Mouse (Mus musculus) adrenal gland, postnatal 36 days (tissue): ENCODE measurements around the gene Anp32b. TPM values are rescaled to one million over a fixed set of nuclear protein-coding genes. Genes with fewer than 3 reads are reported as not detected.

Source experiments
- DNase-seq, 2 experiments: peaks; one replicate each; pipeline ENCODE4 v3.0.0; 2021; ENCODE audit warnings: mixed read lengths in 1 of 2
- long read RNA-seq, 2 experiments: library from polyadenylated mRNA; stranded (forward); transcript quantifications; one replicate each; pipeline ENCODE4 v2.0.0; 2021; ENCODE audit warnings: borderline sequencing depth in 2 of 2
- total RNA-seq, 2 experiments: library from RNA; stranded (reverse); gene quantifications; 2 replicates each; pipeline ENCODE4 v1.2.3; 2021

Gene Anp32b
- total RNA-seq = 100 to 1,000 TPM; 128 to 134 TPM
- long read RNA-seq, experiment 1, transcript Anp32b-201 (7 exons, 1,716 nt) = major isoform, 171 of 220 reads
- long read RNA-seq, experiment 1, partial matches to known transcripts = 11 of 220 reads
- long read RNA-seq, experiment 1, other reads (novel, unspliced or antisense) = 38 of 220 reads
- long read RNA-seq, experiment 2, transcript Anp32b-201 (7 exons, 1,716 nt) = major isoform, 55 of 70 reads
- long read RNA-seq, experiment 2, partial matches to known transcripts = 3 of 70 reads
- long read RNA-seq, experiment 2, other reads (novel, unspliced or antisense) = 12 of 70 reads

- peak; percentile 96 to 97 for DNase-seq
Measured at GRCm38 (mm10) chr4:46450519-46451131, at the start of gene Anp32b. Anp32b (plus strand) TSS chr4:46450902.

- DNase-seq = no peak
Measured at GRCm38 (mm10) chr4:46404042-46404795, 46.5 kb upstream of the Anp32b start.

- no peak for DNase-seq
Measured at GRCm38 (mm10) chr4:46406966-46407703, 43.6 kb upstream of the Anp32b start.

GRCm38 (mm10) chr4:46410677-46411076 lies 40.0 kb upstream of the Anp32b start:
- no peak for DNase-seq

- peak in 1 of 2 experiments; percentile 9 for DNase-seq
Measured at GRCm38 (mm10) chr4:46411489-46411888, 39.2 kb upstream of the Anp32b start.

- DNase-seq = no peak
Measured at GRCm38 (mm10) chr4:46412113-46412512, 38.6 kb upstream of the Anp32b start.

- DNase-seq = no peak
Measured at GRCm38 (mm10) chr4:46413406-46413805, 37.3 kb upstream of the Anp32b start, which contains the start of gene Hemgn. Hemgn (minus strand) TSS chr4:46413506.

GRCm38 (mm10) chr4:46417491-46417890 lies 33.2 kb upstream of the Anp32b start:
- peak; percentile 47 to 64 for DNase-seq

GRCm38 (mm10) chr4:46418851-46419250 lies 31.9 kb upstream of the Anp32b start:
- DNase-seq = peak; percentile 10 to 20

- DNase-seq = no peak
Measured at GRCm38 (mm10) chr4:46422625-46423024, 28.1 kb upstream of the Anp32b start.

GRCm38 (mm10) chr4:46428903-46429499 lies 21.7 kb upstream of the Anp32b start:
- DNase-seq = no peak

- no peak for DNase-seq
Measured at GRCm38 (mm10) chr4:46432339-46433036, 18.2 kb upstream of the Anp32b start.

GRCm38 (mm10) chr4:46442501-46442900 lies 8.2 kb upstream of the Anp32b start:
- no peak for DNase-seq

- DNase-seq = no peak
Measured at GRCm38 (mm10) chr4:46445237-46445945, 5.3 kb upstream of the Anp32b start.

GRCm38 (mm10) chr4:46447461-46447860 lies 3.2 kb upstream of the Anp32b start:
- no peak for DNase-seq

GRCm38 (mm10) chr4:46448886-46449285 lies 1.8 kb upstream of the Anp32b start:
- no peak for DNase-seq

- DNase-seq = no peak
Measured at GRCm38 (mm10) chr4:46450020-46450518, 633 bp upstream of the Anp32b start.

- peak; percentile 80 to 86 for DNase-seq
Measured at GRCm38 (mm10) chr4:46451240-46451757, 597 bp downstream of the Anp32b start.

GRCm38 (mm10) chr4:46451758-46452480 lies 1.2 kb downstream of the Anp32b start:
- peak; percentile 75 to 87 for DNase-seq
